Mouse (Mus musculus) lung, postnatal 0 days (tissue): ENCODE data around the gene Cybrd1.

Experiments used
- CTCF ChIP-seq: IDR thresholded peaks from 2 replicates; pipeline ENCODE4 v1.5.1; 2016; ENCODE audit warnings: antibody characterized with exemption, mild to moderate bottlenecking
- EP300 ChIP-seq: IDR thresholded peaks from 2 replicates; pipeline ENCODE4 v1.6.1; 2016; ENCODE audit warnings: antibody characterized with exemption, mild to moderate bottlenecking, control low read depth

- no peak for TF ChIP-seq CTCF
- TF ChIP-seq EP300, result no peak
These were observed 17.1 kb downstream of the Cybrd1 start for GRCm38 (mm10) chr2:71134836-71135235.
